Mouse (Mus musculus): ENCODE measurements around the gene Kif16b. TPM values are rescaled to one million over a fixed set of nuclear protein-coding genes. Genes with fewer than 3 reads are reported as not detected.
A peak's percentile ranks its signal among the peaks of the same experiment; 100 is the strongest.

The Kif16b gene
- 10.5 and 12.8 TPM in 2 replicates for total RNA-seq (2012; rRNA removed)

- in situ Hi-C loops (cut with MboI; ENCODE audit: low sequenced_read_pairs in 2 of 2, unreplicated experiment in 2 of 2): no loop called here
- H3K9ac ChIP-seq (ENCODE audit: insufficient read depth, low read depth, low read length, poor library complexity, severe bottlenecking): peak within 1 kb of the TSS; percentile 84
- peak within 1 kb of the TSS; percentile 71 to 93 for H3K4me3 ChIP-seq (ENCODE audit: insufficient read depth in 1 of 2, low read depth in 1 of 2, low read length in 2 of 2, poor library complexity in 1 of 2, severe bottlenecking in 1 of 2)
- peak; percentile 81 for DNase-seq (ENCODE audit: low read depth, low spot score)
- H3K4me1 ChIP-seq (ENCODE audit: control insufficient read depth in 2 of 2, insufficient read depth in 2 of 2, low read length in 2 of 2, poor library complexity in 1 of 2): peaks cover 3 to 6% of the 10 kb centered on the region in 2 experiments; a peak in 1 of 4 replicates
- no peaks in the 10 kb centered on the region for H3K9me3 ChIP-seq (ENCODE audit: control insufficient read depth, insufficient read depth, low read depth, low read length)
- no peaks in the 10 kb centered on the region for H3K36me3 ChIP-seq (ENCODE audit: control insufficient read depth, insufficient read depth, low read length, poor library complexity, severe bottlenecking)
- TF ChIP-seq HCFC1 (IDR thresholded peaks at IDR 0.05; ENCODE audit: borderline replicate concordance, insufficient read depth, low read length) (0 out of 2 replicates have a peak, but pooled peaks have one; percentile 40), MAFK (IDR thresholded peaks at IDR 0.05; ENCODE audit: insufficient read depth, low read depth, low read length) (no peak)
- no peak within 1 kb of the TSS for H3K27ac ChIP-seq (ENCODE audit: insufficient read depth, low read depth, low read length, poor library complexity, severe bottlenecking)
These were observed at the start of gene Kif16b for GRCm38 (mm10) chr2:142900862-142901805. Gene Kif16b, minus strand, starts transcription at chr2:142901531.

DNA sequence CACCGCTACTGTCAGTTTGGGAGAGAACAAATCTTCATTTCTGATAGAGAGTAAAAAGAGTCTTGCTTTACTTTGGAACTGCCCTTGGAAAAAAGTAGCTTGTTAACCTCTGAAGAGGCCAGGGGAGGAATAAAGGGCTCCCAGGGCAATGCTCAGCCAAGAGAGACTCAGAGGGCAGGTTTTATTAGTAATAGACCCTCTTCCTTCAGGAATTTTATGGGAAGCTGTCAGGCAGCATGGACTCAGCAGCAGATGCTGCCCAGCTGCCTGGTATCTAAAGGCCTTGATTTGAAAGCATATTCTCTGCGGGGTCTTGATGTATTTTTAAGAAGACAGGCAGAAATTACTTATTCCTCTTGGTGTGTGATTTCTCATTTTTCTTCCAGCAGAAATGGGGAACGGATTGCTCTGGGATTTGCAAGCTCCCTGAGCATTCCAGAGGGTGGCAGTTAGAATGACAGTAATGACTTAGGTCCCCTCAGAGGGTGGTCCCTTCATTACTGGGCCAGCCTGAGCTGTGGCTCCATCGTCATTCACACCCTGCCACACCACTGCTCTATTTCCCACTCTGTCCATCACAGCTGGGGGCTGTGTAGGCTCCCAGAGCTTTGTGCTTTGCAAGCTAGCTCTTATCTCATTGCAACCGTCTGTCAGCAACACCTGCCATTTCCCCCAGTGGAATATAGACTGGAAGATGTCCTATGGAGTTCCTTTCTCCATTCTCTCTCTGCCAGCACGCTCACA, 39.7 kb upstream of the Kif16b start:
- Histone ChIP-seq H3K36me3 (ENCODE audit: control insufficient read depth, insufficient read depth, low read length, poor library complexity, severe bottlenecking) (no peaks in the 10 kb centered on the region), H3K9me3 (ENCODE audit: control insufficient read depth, insufficient read depth, low read depth, low read length) (no peaks in the 10 kb centered on the region), H3K4me1 (ENCODE audit: control insufficient read depth in 2 of 2, insufficient read depth in 2 of 2, low read length in 2 of 2, poor library complexity in 1 of 2) (no peaks in the 10 kb centered on the region), H3K4me3 (ENCODE audit: insufficient read depth in 1 of 2, low read depth in 1 of 2, low read length in 2 of 2, poor library complexity in 1 of 2, severe bottlenecking in 1 of 2) (no peak overlapping the region), H3K27ac (ENCODE audit: insufficient read depth, low read depth, low read length, poor library complexity, severe bottlenecking) (no peak overlapping the region), H3K9ac (ENCODE audit: insufficient read depth, low read depth, low read length, poor library complexity, severe bottlenecking) (no peak overlapping the region)
- DNase-seq (ENCODE audit: low read depth, low spot score): no peak
- TF ChIP-seq HCFC1 (IDR thresholded peaks at IDR 0.05; ENCODE audit: borderline replicate concordance, insufficient read depth, low read length) (no peak), ZC3H11A (IDR thresholded peaks at IDR 0.05; ENCODE audit: borderline replicate concordance, low read depth, low read length) (no peak), MAFK (IDR thresholded peaks at IDR 0.05; ENCODE audit: insufficient read depth, low read depth, low read length) (no peak), ZNF384 (IDR thresholded peaks at IDR 0.05; ENCODE audit: low read depth, low read length) (no peak), CHD2 (IDR thresholded peaks at IDR 0.05; ENCODE audit: low read depth, low read length) (no peak)
- in situ Hi-C loops (cut with MboI; ENCODE audit: low sequenced_read_pairs in 2 of 2, unreplicated experiment in 2 of 2): no loop called here

GRCm38 (mm10) chr2:142930445-142930844, 29.1 kb upstream of the Kif16b start:
- Histone ChIP-seq H3K4me3 (ENCODE audit: insufficient read depth in 1 of 2, low read depth in 1 of 2, low read length in 2 of 2, poor library complexity in 1 of 2, severe bottlenecking in 1 of 2) (no peak overlapping the region), H3K9ac (ENCODE audit: insufficient read depth, low read depth, low read length, poor library complexity, severe bottlenecking) (no peak overlapping the region), H3K27ac (ENCODE audit: insufficient read depth, low read depth, low read length, poor library complexity, severe bottlenecking) (no peak overlapping the region), H3K36me3 (ENCODE audit: control insufficient read depth, insufficient read depth, low read length, poor library complexity, severe bottlenecking) (no peaks in the 10 kb centered on the region), H3K4me1 (ENCODE audit: control insufficient read depth in 2 of 2, insufficient read depth in 2 of 2, low read length in 2 of 2, poor library complexity in 1 of 2) (no peaks in the 10 kb centered on the region), H3K9me3 (ENCODE audit: control insufficient read depth, insufficient read depth, low read depth, low read length) (no peaks in the 10 kb centered on the region)
- in situ Hi-C loops (cut with MboI; ENCODE audit: low sequenced_read_pairs in 2 of 2, unreplicated experiment in 2 of 2): no loop called here
- no peak for DNase-seq (ENCODE audit: low read depth, low spot score)
- TF ChIP-seq ZNF384 (IDR thresholded peaks at IDR 0.05; ENCODE audit: low read depth, low read length) (no peak), ZC3H11A (IDR thresholded peaks at IDR 0.05; ENCODE audit: borderline replicate concordance, low read depth, low read length) (no peak), HCFC1 (IDR thresholded peaks at IDR 0.05; ENCODE audit: borderline replicate concordance, insufficient read depth, low read length) (no peak), MAFK (IDR thresholded peaks at IDR 0.05; ENCODE audit: insufficient read depth, low read depth, low read length) (no peak), CHD2 (IDR thresholded peaks at IDR 0.05; ENCODE audit: low read depth, low read length) (no peak)

GRCm38 (mm10) chr2:142929226-142930112, 28.1 kb upstream of the Kif16b start:
- no peak for DNase-seq (ENCODE audit: low read depth, low spot score)
- no peak overlapping the region for H3K9ac ChIP-seq (ENCODE audit: insufficient read depth, low read depth, low read length, poor library complexity, severe bottlenecking)
- H3K4me1 ChIP-seq (ENCODE audit: control insufficient read depth in 2 of 2, insufficient read depth in 2 of 2, low read length in 2 of 2, poor library complexity in 1 of 2): no peaks in the 10 kb centered on the region
- H3K9me3 ChIP-seq (ENCODE audit: control insufficient read depth, insufficient read depth, low read depth, low read length): no peaks in the 10 kb centered on the region
- H3K27ac ChIP-seq (ENCODE audit: insufficient read depth, low read depth, low read length, poor library complexity, severe bottlenecking): no peak overlapping the region
- H3K36me3 ChIP-seq (ENCODE audit: control insufficient read depth, insufficient read depth, low read length, poor library complexity, severe bottlenecking): no peaks in the 10 kb centered on the region
- in situ Hi-C loops (cut with MboI; ENCODE audit: low sequenced_read_pairs in 2 of 2, unreplicated experiment in 2 of 2): no loop called here
- TF ChIP-seq ZNF384 (IDR thresholded peaks at IDR 0.05; ENCODE audit: low read depth, low read length) (no peak), MAFK (IDR thresholded peaks at IDR 0.05; ENCODE audit: insufficient read depth, low read depth, low read length) (no peak), ZC3H11A (IDR thresholded peaks at IDR 0.05; ENCODE audit: borderline replicate concordance, low read depth, low read length) (no peak), CHD2 (IDR thresholded peaks at IDR 0.05; ENCODE audit: low read depth, low read length) (no peak), HCFC1 (IDR thresholded peaks at IDR 0.05; ENCODE audit: borderline replicate concordance, insufficient read depth, low read length) (no peak)
- H3K4me3 ChIP-seq (ENCODE audit: insufficient read depth in 1 of 2, low read depth in 1 of 2, low read length in 2 of 2, poor library complexity in 1 of 2, severe bottlenecking in 1 of 2): no peak overlapping the region
